Mouse (Mus musculus): ENCODE measurements around the gene Acss1. TPM values are rescaled to one million over a fixed set of nuclear protein-coding genes. Genes with fewer than 3 reads are reported as not detected.

Gene Acss1
- polyA plus RNA-seq, 1 experiment from 2014 or later, result 67.2 TPM

DNA sequence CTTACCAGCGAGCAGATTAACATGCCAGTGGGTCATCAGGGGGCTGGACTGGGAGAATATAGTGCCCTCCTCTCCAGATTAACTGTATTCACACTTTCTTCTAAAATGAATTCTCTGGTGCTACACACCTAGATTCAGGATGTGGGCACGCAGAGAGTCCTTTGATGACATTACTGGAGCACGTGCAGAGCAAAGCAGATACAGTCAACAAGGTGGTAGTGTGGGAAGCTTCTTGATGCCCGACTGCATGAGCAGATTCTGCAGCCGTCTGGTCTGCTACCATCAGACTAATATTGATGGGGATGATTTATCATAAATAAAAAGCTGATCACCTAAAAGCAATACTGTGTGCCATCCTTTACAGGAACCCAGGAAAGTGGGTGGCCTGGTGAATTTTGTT, 89.7 kb downstream of the Acss1 start:
- no peak for DNase-seq (ENCODE audit: low spot score)
- no peak for ATAC-seq (replicated peaks; ENCODE audit: low FRiP score)
- Histone ChIP-seq H3K4me2 (no peak overlapping the region), H3K4me1 (replicated peaks; ENCODE audit: control insufficient read depth, insufficient read depth, low read length) (no peaks in the 10 kb centered on the region), H3K36me3 (ENCODE audit: control insufficient read depth, insufficient read depth, low read length) (no peaks in the 10 kb centered on the region; the same call in 1 of the 2 replicates), H3K27me3 (replicated peaks; ENCODE audit: control insufficient read depth, insufficient read depth, low read length) (no peaks in the 10 kb centered on the region), H3K4me3 (ENCODE audit: low read depth, low read length) (no peak overlapping the region), H3K27ac (ENCODE audit: low read depth, low read length) (no peak overlapping the region), H3K9ac (ENCODE audit: low read depth, low read length) (no peak overlapping the region), H3K9me3 (ENCODE audit: control insufficient read depth, low read length) (no peaks in the 10 kb centered on the region)
- 85% methylated on average over 5 of the region's 5 CpGs for WGBS

DNA sequence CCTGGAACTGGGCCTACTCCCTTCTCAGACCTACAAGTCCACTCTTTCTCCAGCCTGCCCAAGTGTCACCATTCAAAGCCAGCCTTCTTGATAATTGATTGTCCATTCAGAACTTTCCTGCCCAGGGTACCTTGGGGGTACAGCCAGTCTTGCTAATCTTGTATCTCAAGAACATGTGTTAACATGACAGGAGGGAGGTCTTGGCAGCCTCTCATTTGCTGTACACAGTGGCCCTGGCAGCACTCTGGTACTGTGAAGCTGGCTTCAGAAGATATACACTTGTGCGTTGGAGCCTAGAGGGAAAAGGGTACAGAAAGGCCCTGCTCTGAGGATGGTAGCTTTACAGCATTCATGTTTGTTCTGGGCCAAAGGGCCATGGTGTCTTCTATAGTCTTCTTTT, 92.0 kb downstream of the Acss1 start:
- Histone ChIP-seq H3K27ac (ENCODE audit: low read depth, low read length) (no peak overlapping the region), H3K27me3 (replicated peaks; ENCODE audit: control insufficient read depth, insufficient read depth, low read length) (no peaks in the 10 kb centered on the region), H3K9ac (ENCODE audit: low read depth, low read length) (no peak overlapping the region), H3K9me3 (ENCODE audit: control insufficient read depth, low read length) (no peaks in the 10 kb centered on the region), H3K4me1 (replicated peaks; ENCODE audit: control insufficient read depth, insufficient read depth, low read length) (no peaks in the 10 kb centered on the region), H3K36me3 (ENCODE audit: control insufficient read depth, insufficient read depth, low read length) (no peaks in the 10 kb centered on the region), H3K4me3 (ENCODE audit: low read depth, low read length) (no peak overlapping the region), H3K4me2 (no peak overlapping the region)
- ATAC-seq (replicated peaks; ENCODE audit: low FRiP score) (no peak), DNase-seq (ENCODE audit: low spot score) (no peak)
- WGBS, result 94% methylated on average over 1 of the region's 1 CpGs

DNA sequence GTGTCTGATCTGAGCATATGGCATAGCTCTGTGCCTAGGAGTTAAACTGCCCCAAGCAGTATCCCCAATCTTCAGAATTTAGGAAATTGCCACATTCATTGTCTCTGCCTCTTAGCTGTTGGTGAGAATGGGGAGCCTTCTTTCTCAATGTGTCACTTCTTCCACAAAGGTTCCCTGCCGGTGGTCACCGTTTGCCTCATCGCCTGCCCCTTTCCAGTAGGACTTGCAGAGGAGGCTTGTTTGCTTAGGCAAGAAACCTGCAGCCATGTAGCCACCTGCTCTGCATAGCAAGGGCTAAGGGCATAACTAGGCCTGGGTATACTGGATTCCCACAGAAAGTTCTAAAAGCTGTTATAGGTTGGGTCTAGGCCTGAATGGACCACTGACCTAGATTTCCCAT, 95.8 kb downstream of the Acss1 start:
- Histone ChIP-seq H3K27me3 (replicated peaks; ENCODE audit: control insufficient read depth, insufficient read depth, low read length) (no peaks in the 10 kb centered on the region), H3K36me3 (ENCODE audit: control insufficient read depth, insufficient read depth, low read length) (no peaks in the 10 kb centered on the region), H3K27ac (ENCODE audit: low read depth, low read length) (no peak overlapping the region), H3K4me1 (replicated peaks; ENCODE audit: control insufficient read depth, insufficient read depth, low read length) (peaks cover 15% of the 10 kb centered on the region), H3K4me3 (ENCODE audit: low read depth, low read length) (no peak overlapping the region), H3K4me2 (no peak overlapping the region), H3K9me3 (ENCODE audit: control insufficient read depth, low read length) (no peaks in the 10 kb centered on the region), H3K9ac (ENCODE audit: low read depth, low read length) (no peak overlapping the region)
- DNase-seq (ENCODE audit: low spot score) (no peak), ATAC-seq (replicated peaks; ENCODE audit: low FRiP score) (no peak)
- WGBS, result 87% methylated on average over 3 of the region's 3 CpGs

DNA sequence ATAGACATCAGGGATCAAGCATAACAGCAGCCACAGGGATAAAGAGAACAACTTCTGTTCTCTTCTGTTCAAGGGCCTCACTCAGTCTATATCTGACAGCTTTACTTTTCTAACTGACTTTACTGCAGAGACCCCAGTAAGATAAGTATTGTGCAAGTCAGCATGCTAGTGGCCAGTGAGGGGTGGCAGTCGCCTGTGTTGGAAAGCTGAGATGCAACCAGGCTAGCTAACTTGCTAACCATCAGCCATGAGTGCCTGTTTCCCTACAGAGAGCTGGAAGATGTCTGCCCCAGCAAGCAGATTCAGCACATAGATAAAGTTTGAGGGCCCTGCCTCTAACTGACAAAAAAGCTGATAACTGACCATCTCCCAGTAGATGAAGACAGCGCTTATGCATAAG, 97.5 kb downstream of the Acss1 start:
- 48% methylated on average over 2 of the region's 2 CpGs for WGBS
- Histone ChIP-seq H3K36me3 (ENCODE audit: control insufficient read depth, insufficient read depth, low read length) (no peaks in the 10 kb centered on the region), H3K9ac (ENCODE audit: low read depth, low read length) (no peak overlapping the region), H3K27ac (ENCODE audit: low read depth, low read length) (no peak overlapping the region), H3K4me3 (ENCODE audit: low read depth, low read length) (no peak overlapping the region), H3K27me3 (replicated peaks; ENCODE audit: control insufficient read depth, insufficient read depth, low read length) (no peaks in the 10 kb centered on the region), H3K9me3 (ENCODE audit: control insufficient read depth, low read length) (no peaks in the 10 kb centered on the region), H3K4me2 (peak overlapping the region; percentile 35; the same call in 1 of the 2 replicates), H3K4me1 (replicated peaks; ENCODE audit: control insufficient read depth, insufficient read depth, low read length) (peaks cover 15% of the 10 kb centered on the region)
- ATAC-seq (replicated peaks; ENCODE audit: low FRiP score), result peak; percentile 37; the same call in 1 of the 2 replicates
- DNase-seq (ENCODE audit: low spot score), result no peak

DNA sequence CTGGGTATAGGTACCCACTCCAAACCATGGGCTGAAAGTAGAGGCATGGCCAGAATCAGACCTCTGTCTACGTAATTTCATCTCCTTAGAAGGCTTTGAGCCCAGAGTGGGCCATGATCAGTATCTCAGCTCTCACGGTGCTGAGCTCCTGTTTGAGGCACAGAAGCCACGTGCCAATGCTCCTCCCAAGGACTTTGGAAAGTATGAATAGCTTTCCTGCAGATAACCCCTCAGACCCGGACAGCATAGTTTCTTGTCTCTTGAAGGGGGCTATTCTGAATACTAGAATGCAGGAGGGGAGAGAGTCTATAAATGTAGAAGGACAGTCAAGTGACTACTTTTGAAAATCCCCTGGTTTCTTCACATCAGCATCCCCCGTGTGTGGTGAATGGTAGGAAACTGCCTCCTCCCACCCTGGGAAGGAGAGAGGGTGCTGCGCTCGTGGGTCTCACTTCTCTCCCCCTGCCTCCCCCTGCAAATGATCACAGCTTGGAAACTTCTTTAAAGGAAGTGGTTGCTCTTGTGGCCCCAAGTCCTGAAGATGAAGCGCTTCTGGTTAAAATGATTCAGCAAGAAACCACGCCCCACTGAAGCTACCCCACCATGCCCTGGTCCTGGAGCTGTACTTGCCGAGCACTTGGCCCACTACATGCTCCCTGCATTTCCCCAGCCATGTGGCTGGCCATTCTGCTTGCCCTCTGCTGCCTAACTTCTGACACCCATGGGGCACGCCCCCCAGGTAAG, 98.3 kb downstream of the Acss1 start, which contains the start of gene Cst7:
TSS of gene Cst7 (plus strand) at position 569 of the 744 bp plus-strand sequence.
- DNase-seq (ENCODE audit: low spot score), result no peak
- H3K36me3 ChIP-seq (ENCODE audit: control insufficient read depth, insufficient read depth, low read length), result no peaks in the 10 kb centered on the region
- H3K4me2 ChIP-seq, result peak within 1 kb of the TSS; percentile 35; the same call in 1 of the 2 replicates
- H3K27me3 ChIP-seq (replicated peaks; ENCODE audit: control insufficient read depth, insufficient read depth, low read length), result no peaks in the 10 kb centered on the region
- no peak within 1 kb of the TSS for H3K27ac ChIP-seq (ENCODE audit: low read depth, low read length)
- H3K9me3 ChIP-seq (ENCODE audit: control insufficient read depth, low read length), result no peaks in the 10 kb centered on the region
- H3K9ac ChIP-seq (ENCODE audit: low read depth, low read length), result no peak within 1 kb of the TSS
- H3K4me3 ChIP-seq (ENCODE audit: low read depth, low read length), result no peak within 1 kb of the TSS
- WGBS, result 34% methylated on average over 11 of the region's 11 CpGs
- peaks cover 15% of the 10 kb centered on the region for H3K4me1 ChIP-seq (replicated peaks; ENCODE audit: control insufficient read depth, insufficient read depth, low read length)
- ATAC-seq (replicated peaks; ENCODE audit: low FRiP score), result peak; percentile 38; the same call in 1 of the 2 replicates

Other genes starting within 250 kb of the Acss1 start
- 3.1 and 4.0 TPM in 2 replicates for gene Zfp442, start 217.0 kb downstream of the Acss1 start, polyA plus RNA-seq (2014; fragmentation: Nextera tagmentation; extraction: Ambion mirVana)
- gene Zfp345, start 183.4 kb downstream of the Acss1 start, polyA plus RNA-seq (2014; fragmentation: Nextera tagmentation; extraction: Ambion mirVana), result 0.14 and 0.29 TPM in 2 replicates
- gene Cst7, start 98.1 kb downstream of the Acss1 start, polyA plus RNA-seq (2014; fragmentation: Nextera tagmentation; extraction: Ambion mirVana), result 3.7 and 4.2 TPM in 2 replicates
- 35.0 and 38.9 TPM in 2 replicates for gene Apmap, start 59.9 kb downstream of the Acss1 start, polyA plus RNA-seq (2014; fragmentation: Nextera tagmentation; extraction: Ambion mirVana)
- not detected in 2 replicates for gene Vsx1, start 20.9 kb upstream of the Acss1 start, polyA plus RNA-seq (2014; fragmentation: Nextera tagmentation; extraction: Ambion mirVana)
- 34.4 and 36.3 TPM in 2 replicates for gene Entpd6, start 80.5 kb upstream of the Acss1 start, polyA plus RNA-seq (2014; fragmentation: Nextera tagmentation; extraction: Ambion mirVana)
- gene Pygb, start 118.2 kb upstream of the Acss1 start, polyA plus RNA-seq (2014; fragmentation: Nextera tagmentation; extraction: Ambion mirVana), result 35.7 and 37.3 TPM in 2 replicates
- 35.4 and 37.5 TPM in 2 replicates for gene Abhd12, start 236.2 kb upstream of the Acss1 start, polyA plus RNA-seq (2014; fragmentation: Nextera tagmentation; extraction: Ambion mirVana)
- 65.8 and 68.3 TPM in 2 replicates for gene Gins1, start 236.9 kb upstream of the Acss1 start, polyA plus RNA-seq (2014; fragmentation: Nextera tagmentation; extraction: Ambion mirVana)

Measured in liver, embryonic 11.5 days (tissue).